Mouse (Mus musculus) heart, postnatal 0 days (tissue): Measurements from ENCODE around the gene Taldo1. TPM values are rescaled to one million over a fixed set of nuclear protein-coding genes. Genes with fewer than 3 reads are reported as not detected.

Source experiments
- ATAC-seq: fragments of 200-750 bp; cut with Nextera tagmentation; 2 replicates; pipeline ENCODE4 v1.8.0; 2017; ENCODE audit warnings: low read depth, moderate number of reproducible peaks, moderate library complexity; ENCODE audit not compliant: insufficient read depth
- DNase-seq: peaks from one replicate; pipeline ENCODE4 v3.0.0-alpha.2; 2016; ENCODE audit warnings: low spot score
- H3K27ac ChIP-seq: fragments of 300-500 bp; sonication (generic); 2 replicates; pipeline ENCODE4 v1.5.1; 2014; ENCODE audit warnings: low read depth, mild to moderate bottlenecking
- H3K27me3 ChIP-seq: fragments of 300-500 bp; sonication (generic); 2 replicates; pipeline ENCODE4 v1.6.1; 2014; ENCODE audit warnings: low read length, mixed read lengths; ENCODE audit not compliant: control insufficient read depth, insufficient read depth
- H3K36me3 ChIP-seq: fragments of 300-500 bp; sonication (generic); replicated peaks from 2 replicates; pipeline ENCODE4 v1.6.1; 2014; ENCODE audit warnings: low read length, mixed read lengths; ENCODE audit not compliant: control insufficient read depth, insufficient read depth
- H3K4me1 ChIP-seq: fragments of 300-500 bp; sonication (generic); 2 replicates; pipeline ENCODE4 v1.6.1; 2014; ENCODE audit warnings: antibody characterized with exemption; ENCODE audit not compliant: control insufficient read depth, insufficient read depth
- H3K4me2 ChIP-seq: fragments of 300-500 bp; sonication (generic); 2 replicates; pipeline ENCODE4 v1.6.1; 2014; ENCODE audit warnings: low read depth, mild to moderate bottlenecking, low read length, moderate library complexity
- H3K4me3 ChIP-seq: fragments of 300-500 bp; sonication (generic); 2 replicates; pipeline ENCODE4 v1.5.1; 2014; ENCODE audit warnings: low read depth, low read length
- H3K9ac ChIP-seq: fragments of 300-500 bp; sonication (generic); replicated peaks from 2 replicates; pipeline ENCODE4 v1.6.1; 2014; ENCODE audit warnings: low read depth, low read length, mixed read lengths
- H3K9me3 ChIP-seq: fragments of 300-500 bp; sonication (generic); replicated peaks from 2 replicates; pipeline ENCODE4 v1.6.1; 2016; ENCODE audit warnings: low read length; ENCODE audit not compliant: control insufficient read depth
- CTCF ChIP-seq: IDR thresholded peaks from 2 replicates; pipeline ENCODE4 v1.5.1; 2016; ENCODE audit warnings: antibody characterized with exemption, control low read depth, low read depth
- EP300 ChIP-seq: IDR thresholded peaks from 2 replicates; pipeline ENCODE4 v1.6.1; 2016; ENCODE audit warnings: antibody characterized with exemption, low read depth
- WGBS: fragments of 180-500 bp; shearing (Covaris S2); extraction: QIAGEN DNeasy Blood & Tissue Kit; methylation state at CpG from one replicate; pipeline ENCODE4 v1.1.7; 2014; 5-methylcytosine and 5-hydroxymethylcytosine counted together
- polyA plus RNA-seq: library from polyadenylated mRNA; unstranded; fragments of >200 nt; fragmentation: Nextera tagmentation; extraction: Ambion mirVana; gene quantifications from 2 replicates; pipeline ENCODE4 v1.2.1, GENCODE M21; 2015
- total RNA-seq: library from RNA; depleted of rRNA; stranded (reverse); fragments of >200 nt; gene quantifications from 2 replicates; pipeline ENCODE4 v1.2.3, GENCODE M21; 2014; ENCODE audit warnings: low replicate concordance

Gene Taldo1
- total and polyA plus RNA-seq, 2 experiments from 2014 or later = 173 to 225 TPM

DNA sequence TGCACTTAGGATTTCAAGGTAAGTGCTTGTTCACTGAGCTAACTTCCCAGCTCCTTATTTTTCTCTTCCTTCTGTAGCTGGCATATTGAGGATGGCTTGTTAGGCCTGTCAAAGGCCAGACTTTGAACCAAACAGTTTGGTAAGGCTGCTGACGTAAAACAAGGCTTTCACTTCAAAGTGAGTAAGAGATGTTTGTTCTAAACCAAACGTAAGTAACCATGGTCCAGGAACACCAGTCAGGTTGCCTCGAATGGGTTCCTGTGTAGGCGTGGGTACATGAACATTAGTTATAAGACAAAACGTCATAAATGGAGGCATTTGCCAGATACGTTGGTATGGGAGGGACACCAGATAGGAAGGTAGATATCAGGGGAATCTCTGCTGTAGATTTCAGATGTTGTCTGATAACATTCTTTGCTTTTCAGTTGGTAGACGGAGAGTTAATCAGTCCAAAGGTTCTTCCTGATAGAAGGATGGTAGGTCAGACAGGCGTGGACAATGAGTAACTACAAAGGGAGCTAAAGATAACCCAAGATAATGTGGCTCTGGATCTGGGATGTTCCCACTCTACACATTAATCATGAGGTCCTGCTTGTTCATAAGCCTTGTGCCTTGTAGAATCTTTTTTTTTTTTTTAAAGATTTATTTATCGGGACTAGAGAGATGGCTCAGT, 28.2 kb downstream of the Taldo1 start:
- H3K4me2 ChIP-seq = no peak overlapping the region
- H3K9me3 ChIP-seq = no peaks in the 10 kb centered on the region
- WGBS = 66% methylated on average over 9 of the region's 9 CpGs
- no peak overlapping the region for H3K27ac ChIP-seq
- H3K36me3 ChIP-seq = no peaks in the 10 kb centered on the region
- H3K27me3 ChIP-seq = no peaks in the 10 kb centered on the region
- H3K4me3 ChIP-seq = no peak overlapping the region
- no peaks in the 10 kb centered on the region for H3K4me1 ChIP-seq
- no peak for ATAC-seq
- DNase-seq = no peak
- TF ChIP-seq EP300 (no peak), CTCF (no peak)
- H3K9ac ChIP-seq = no peak overlapping the region

DNA sequence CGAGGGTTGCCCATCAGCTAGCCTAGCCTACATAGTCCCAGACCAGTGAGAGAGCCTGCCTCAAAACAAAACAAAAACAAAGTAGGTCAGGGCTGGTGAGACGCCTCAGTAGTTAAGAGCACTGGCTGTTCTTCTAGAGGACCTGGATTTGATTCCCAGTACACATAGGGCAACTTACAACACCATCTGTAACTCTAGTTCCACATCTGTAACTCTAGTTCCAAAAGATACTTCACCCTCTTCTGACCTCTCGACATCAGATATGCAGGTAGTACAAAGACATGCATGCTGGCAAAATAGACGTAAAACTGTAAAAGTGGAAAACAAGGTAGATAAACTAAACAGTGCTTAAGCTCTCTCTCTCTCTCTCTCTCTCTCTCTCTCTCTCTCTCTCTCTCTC, 31.8 kb downstream of the Taldo1 start:
- ATAC-seq (no peak), DNase-seq (no peak)
- H3K4me1 ChIP-seq = 0 out of 2 replicates have a peak, but pooled peaks cover 2% of the 10 kb centered on the region
- TF ChIP-seq EP300 (no peak), CTCF (no peak)
- no peaks in the 10 kb centered on the region for H3K9me3 ChIP-seq
- H3K4me2 ChIP-seq = no peak overlapping the region
- H3K27me3 ChIP-seq = no peaks in the 10 kb centered on the region
- no peak overlapping the region for H3K4me3 ChIP-seq
- 59% methylated on average over 4 of the region's 4 CpGs for WGBS
- no peak overlapping the region for H3K27ac ChIP-seq
- H3K36me3 ChIP-seq = no peaks in the 10 kb centered on the region
- H3K9ac ChIP-seq = no peak overlapping the region

DNA sequence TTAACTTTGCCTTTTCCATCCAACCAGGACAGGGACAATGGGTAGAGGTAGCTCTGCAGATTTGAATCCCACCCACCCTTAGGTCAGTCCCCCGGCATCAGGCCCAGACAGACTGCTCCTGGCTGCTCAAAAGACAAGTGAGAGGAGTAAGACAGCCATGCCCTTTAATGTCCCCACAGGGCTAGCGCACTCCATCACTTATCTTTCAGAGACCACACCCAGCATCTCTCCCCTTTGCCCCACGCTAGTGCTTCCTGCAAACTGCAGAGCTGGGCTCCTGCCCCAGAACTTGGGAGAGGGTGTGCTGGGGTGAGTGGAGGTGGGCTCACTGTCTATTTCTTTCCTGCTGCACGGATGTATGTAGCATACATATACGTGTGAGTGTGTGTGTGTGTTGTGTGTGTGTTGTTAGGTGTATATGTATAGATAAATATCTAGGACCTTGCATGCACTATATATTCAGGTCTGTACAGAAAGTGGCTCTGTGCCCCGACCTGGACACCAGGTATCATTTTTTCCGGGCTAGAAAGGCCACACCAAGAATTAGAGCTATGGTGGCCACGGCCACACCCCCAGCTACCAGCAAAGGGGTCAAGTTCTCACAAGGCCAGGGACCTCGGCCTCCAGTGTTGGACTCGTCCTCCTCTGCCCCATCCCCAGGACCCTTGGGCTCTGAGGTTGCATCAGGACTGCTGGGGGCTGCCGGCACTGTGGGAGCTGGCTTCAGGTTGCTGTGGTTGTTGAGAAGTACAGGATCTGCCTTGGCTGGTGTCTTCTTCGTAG, 35.1 kb downstream of the Taldo1 start:
- no peak overlapping the region for H3K27ac ChIP-seq
- no peak overlapping the region for H3K4me2 ChIP-seq
- H3K36me3 ChIP-seq = peaks cover 20% of the 10 kb centered on the region
- H3K9ac ChIP-seq = no peak overlapping the region
- DNase-seq (no peak), ATAC-seq (no peak)
- 81% methylated on average over 12 of the region's 12 CpGs for WGBS
- H3K4me1 ChIP-seq = peaks cover 5% of the 10 kb centered on the region; the same call in 1 of the 2 replicates
- no peak overlapping the region for H3K4me3 ChIP-seq
- TF ChIP-seq CTCF = no peak
- no peak for TF ChIP-seq EP300
- H3K9me3 ChIP-seq = no peaks in the 10 kb centered on the region
- H3K27me3 ChIP-seq = no peaks in the 10 kb centered on the region

DNA sequence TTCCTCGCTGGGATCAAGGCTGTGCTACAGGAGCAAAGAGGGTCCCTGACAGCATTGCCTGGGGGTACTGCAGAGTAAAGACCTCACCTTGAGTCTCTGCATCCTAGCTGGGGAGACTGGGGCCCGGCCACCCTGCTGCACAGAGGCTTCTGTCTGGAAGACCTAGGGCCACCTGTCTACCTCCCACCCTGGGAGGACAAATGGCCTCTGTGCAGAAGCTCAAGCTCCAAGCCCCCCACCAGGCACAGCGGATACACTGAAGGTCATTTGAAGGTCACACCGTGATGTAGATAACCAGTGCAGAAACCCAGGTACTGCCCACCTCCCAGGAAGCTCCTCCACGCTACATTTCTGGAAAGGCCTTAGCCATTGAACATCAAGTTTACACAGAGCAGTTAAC, 36.7 kb downstream of the Taldo1 start:
- Histone ChIP-seq H3K4me3 (no peak overlapping the region), H3K4me2 (no peak overlapping the region), H3K36me3 (peaks cover 20% of the 10 kb centered on the region), H3K9me3 (no peaks in the 10 kb centered on the region), H3K27me3 (no peaks in the 10 kb centered on the region), H3K9ac (no peak overlapping the region), H3K27ac (no peak overlapping the region), H3K4me1 (peaks cover 5% of the 10 kb centered on the region; the same call in 1 of the 2 replicates)
- ATAC-seq = no peak
- TF ChIP-seq EP300 (no peak), CTCF (no peak)
- no peak for DNase-seq
- 56% methylated on average over 5 of the region's 5 CpGs for WGBS

DNA sequence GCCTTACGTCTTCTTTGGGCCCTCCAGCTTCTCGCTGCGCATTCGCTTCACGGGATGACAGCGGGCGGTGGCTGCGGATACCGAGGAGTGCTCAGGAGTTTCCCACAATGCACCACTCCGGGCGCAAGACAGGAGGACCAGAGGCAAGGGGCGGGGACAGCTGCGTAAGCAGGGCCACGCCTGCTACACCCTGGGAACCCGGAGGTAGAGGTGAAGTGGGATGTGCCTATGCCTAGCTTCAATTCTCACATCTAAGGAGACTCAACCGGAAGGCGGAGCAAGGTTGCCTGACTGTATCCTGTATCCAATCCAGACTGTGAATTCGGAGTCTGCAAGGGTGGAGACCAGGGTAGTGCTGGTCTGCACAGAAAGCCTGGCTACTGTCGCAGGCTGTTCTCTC, 37.3 kb downstream of the Taldo1 start, which contains the start of gene Cend1:
Gene Cend1, minus strand, starts transcription at position 182 of the 400 bp plus-strand sequence.
- Histone ChIP-seq H3K9ac (peak within 1 kb of the TSS; percentile 9; the same call in 1 of the 2 replicates), H3K27ac (no peak within 1 kb of the TSS), H3K27me3 (no peaks in the 10 kb centered on the region), H3K4me1 (peaks cover 10% of the 10 kb centered on the region), H3K4me3 (no peak within 1 kb of the TSS), H3K4me2 (peak within 1 kb of the TSS; percentile 29), H3K9me3 (no peaks in the 10 kb centered on the region), H3K36me3 (peaks cover 20% of the 10 kb centered on the region)
- TF ChIP-seq CTCF (no peak), EP300 (no peak)
- no peak for DNase-seq
- ATAC-seq = 0 out of 2 replicates have a peak, but pooled peaks have one; percentile 14
- WGBS = 8% methylated on average over 19 of the region's 19 CpGs
